In genomic region chr4:57904211-57904610, GRCm38 (mm10) we compare ENCODE assay signal across 8 mouse cellular contexts. TPM values are rescaled to one million over a fixed set of nuclear protein-coding genes. Genes with fewer than 3 reads are reported as not detected.
DNase-seq lines count a peak whose midpoint lies in the region; ATAC-seq and TF ChIP-seq lines count a peak whose summit lies in the region.

No protein-coding gene starts in this region.

- peak; percentile 57 for DNase-seq in layer of hippocampus, adult 11-12 months (ENCODE audit: low spot score)
- DNase-seq in layer of hippocampus, adult 9-10 months (ENCODE audit: low spot score): no peak
- DNase-seq in cerebellum, adult 8-10 months: peak; percentile 44
- peak; percentile 79 for DNase-seq in forebrain, postnatal 0 days
- DNase-seq in limb, embryonic 10.5 days (ENCODE audit: low spot score): peak; percentile 79
- peak; percentile 88 for DNase-seq in midbrain, embryonic 14.5 days
- DNase-seq in spleen, postnatal 36 days (ENCODE audit: low spot score in 2 of 2): peak; percentile 38 to 48

- H3K4me1 ChIP-seq in forebrain, postnatal 0 days (ENCODE audit: insufficient read depth): no peaks in the 10 kb centered on the region
- no peaks in the 10 kb centered on the region for H3K4me1 ChIP-seq in intestine, embryonic 15.5 days (replicated peaks)
- peaks cover 25% of the 10 kb centered on the region for H3K4me1 ChIP-seq in limb, embryonic 10.5 days
- H3K4me1 ChIP-seq in midbrain, embryonic 14.5 days (ENCODE audit: control insufficient read depth, insufficient read depth, low read length): no peaks in the 10 kb centered on the region

- no peak overlapping the region for H3K4me2 ChIP-seq in forebrain, postnatal 0 days (ENCODE audit: low read depth)
- no peak overlapping the region; the same call in 1 of the 2 replicates for H3K4me2 ChIP-seq in intestine, embryonic 15.5 days (replicated peaks)
- H3K4me2 ChIP-seq in midbrain, embryonic 14.5 days (ENCODE audit: low read length): no peak overlapping the region

- no peaks in the 10 kb centered on the region; the same call in 1 of the 2 replicates for H3K27me3 ChIP-seq in forebrain, postnatal 0 days (ENCODE audit: insufficient read depth, low read length)
- no peaks in the 10 kb centered on the region for H3K27me3 ChIP-seq in intestine, embryonic 15.5 days (replicated peaks)
- H3K27me3 ChIP-seq in limb, embryonic 10.5 days (ENCODE audit: low read depth, poor library complexity, severe bottlenecking): no peaks in the 10 kb centered on the region
- no peaks in the 10 kb centered on the region for H3K27me3 ChIP-seq in midbrain, embryonic 14.5 days (ENCODE audit: control insufficient read depth, insufficient read depth, low read length)

- no peak overlapping the region for H3K27ac ChIP-seq in forebrain, postnatal 0 days (ENCODE audit: low read depth, low read length)
- H3K27ac ChIP-seq in intestine, embryonic 15.5 days: no peak overlapping the region
- no peak overlapping the region for H3K27ac ChIP-seq in limb, embryonic 10.5 days
- H3K27ac ChIP-seq in midbrain, embryonic 14.5 days (replicated peaks; ENCODE audit: low read depth, low read length): no peak overlapping the region

- no peaks in the 10 kb centered on the region for H3K36me3 ChIP-seq in forebrain, postnatal 0 days (ENCODE audit: insufficient read depth)
- no peaks in the 10 kb centered on the region for H3K36me3 ChIP-seq in intestine, embryonic 15.5 days
- H3K36me3 ChIP-seq in limb, embryonic 10.5 days: no peaks in the 10 kb centered on the region
- H3K36me3 ChIP-seq in midbrain, embryonic 14.5 days (ENCODE audit: control insufficient read depth, insufficient read depth, low read length): no peaks in the 10 kb centered on the region

- no peak overlapping the region for H3K9ac ChIP-seq in forebrain, postnatal 0 days
- no peak overlapping the region for H3K9ac ChIP-seq in intestine, embryonic 15.5 days
- no peak overlapping the region for H3K9ac ChIP-seq in midbrain, embryonic 14.5 days (replicated peaks; ENCODE audit: low read length)

- TF ChIP-seq CTCF in forebrain, postnatal 0 days (IDR thresholded peaks at IDR 0.05; ENCODE audit: low read depth): peak; percentile 92

- peak; percentile 68 for ATAC-seq in forebrain, postnatal 0 days
- ATAC-seq in intestine, embryonic 15.5 days: peak; percentile 57; the same call in 1 of the 2 replicates
- peak; percentile 37 for ATAC-seq in midbrain, embryonic 14.5 days (ENCODE audit: low FRiP score, low TSS enrichment)

- no peak overlapping the region for H3K4me3 ChIP-seq in forebrain, postnatal 0 days (ENCODE audit: low read depth, low read length)
- H3K4me3 ChIP-seq in intestine, embryonic 15.5 days (replicated peaks): no peak overlapping the region
- H3K4me3 ChIP-seq in limb, embryonic 10.5 days: no peak overlapping the region
- H3K4me3 ChIP-seq in midbrain, embryonic 14.5 days (replicated peaks; ENCODE audit: low read depth, low read length): no peak overlapping the region

- WGBS in forebrain, postnatal 0 days: 8% methylated on average over 5 of the region's 5 CpGs
- WGBS in intestine, embryonic 15.5 days: 9% methylated on average over 5 of the region's 5 CpGs
- 17% methylated on average over 5 of the region's 5 CpGs for WGBS in limb, embryonic 10.5 days
- WGBS in midbrain, embryonic 14.5 days: 9% methylated on average over 5 of the region's 5 CpGs

- no peaks in the 10 kb centered on the region for H3K9me3 ChIP-seq in forebrain, postnatal 0 days (ENCODE audit: low read length)
- no peaks in the 10 kb centered on the region for H3K9me3 ChIP-seq in intestine, embryonic 15.5 days
- H3K9me3 ChIP-seq in limb, embryonic 10.5 days (replicated peaks): no peaks in the 10 kb centered on the region
- no peaks in the 10 kb centered on the region for H3K9me3 ChIP-seq in midbrain, embryonic 14.5 days (ENCODE audit: control insufficient read depth, low read length)

RNA-seq across cellular contexts. Expression of gene D630039A03Rik, which starts 11.9 kb away (rescaled TPM):
- total RNA-seq in forebrain, postnatal 0 days (2014; rRNA removed): 0.29 TPM in 1 of 2 replicates, not detected in the other
- not detected in 2 replicates for polyA plus RNA-seq in forebrain, postnatal 0 days (2015; fragmentation: Nextera tagmentation; extraction: Ambion mirVana)
- 10.9 and 11.2 TPM in 2 replicates for polyA plus RNA-seq in intestine, embryonic 15.5 days (2015; fragmentation: Nextera tagmentation; extraction: Ambion mirVana)
- 0.11 TPM in 1 of 2 replicates, not detected in the other for polyA plus RNA-seq in limb, embryonic 10.5 days (2016; fragmentation: Nextera tagmentation; extraction: Ambion mirVana)
- polyA plus RNA-seq in midbrain, embryonic 14.5 days (2014; fragmentation: Nextera tagmentation; extraction: Ambion mirVana): 0.09 TPM in 1 of 2 replicates, not detected in the other

RNA-seq across cellular contexts. Expression of gene Txn1, which starts 52.0 kb away (rescaled TPM):
- 92.1 and 115 TPM in 2 replicates for total RNA-seq in forebrain, postnatal 0 days (2014; rRNA removed)
- polyA plus RNA-seq in forebrain, postnatal 0 days (2015; fragmentation: Nextera tagmentation; extraction: Ambion mirVana): 340 and 365 TPM in 2 replicates
- 632 and 657 TPM in 2 replicates for polyA plus RNA-seq in intestine, embryonic 15.5 days (2015; fragmentation: Nextera tagmentation; extraction: Ambion mirVana)
- polyA plus RNA-seq in limb, embryonic 10.5 days (2016; fragmentation: Nextera tagmentation; extraction: Ambion mirVana): 399 and 437 TPM in 2 replicates
- polyA plus RNA-seq in midbrain, embryonic 14.5 days (2014; fragmentation: Nextera tagmentation; extraction: Ambion mirVana): 282 and 334 TPM in 2 replicates

Comparison
In these comparisons a context has a peak if more than half of its experiments do, and no peak if none do; other contexts are left out.
1. RNA of gene D630039A03Rik, which starts 11.9 kb away (polyA plus RNA-seq): 10.9 to 11.2 TPM in intestine, embryonic 15.5 days; 0.11 TPM in limb, embryonic 10.5 days, 0.09 TPM in midbrain, embryonic 14.5 days and not detected in forebrain, postnatal 0 days; every median in the first group is over 10 times any median in the second.
2. Peak in every context shown above with its lines, with median percentiles within 50 percentile points of each other: ATAC-seq.